Mouse (Mus musculus) heart, postnatal 25 days (tissue): ENCODE measurements around the gene Brsk1. TPM values are rescaled to one million over a fixed set of nuclear protein-coding genes. Genes with fewer than 3 reads are reported as not detected.

Experiments used
- DNase-seq: peaks from one replicate; pipeline ENCODE4 v3.0.0; 2022; ENCODE audit warnings: low spot score
- intact Hi-C: fragments of 180-260 bp; cut with DNase I; formaldehyde crosslinking; loops from one replicate; pipeline ENCODE4 v1.15.1; 2025
- total RNA-seq, 2 experiments: library from RNA; stranded (reverse); gene quantifications; 2 replicates each; pipeline ENCODE4 v1.2.3; 2021

Gene Brsk1
- 1 to 10 TPM; 1.1 to 1.3 TPM for total RNA-seq

GRCm38 (mm10) chr7:4690387-4690786, at the start of gene Brsk1:
Brsk1 (plus strand) TSS chr7:4690604.
- intact Hi-C loops, result no loop called here
- DNase-seq, result peak; percentile 26

GRCm38 (mm10) chr7:4641155-4641554, 49.2 kb upstream of the Brsk1 start:
- DNase-seq, result no peak
- intact Hi-C loops, result no loop called here

- intact Hi-C loops, result no loop called here
- DNase-seq, result no peak
These were observed 48.4 kb upstream of the Brsk1 start for GRCm38 (mm10) chr7:4641956-4642355.

- intact Hi-C loops, result no loop called here
- DNase-seq, result no peak
These were observed 47.2 kb upstream of the Brsk1 start for GRCm38 (mm10) chr7:4643225-4643624.

GRCm38 (mm10) chr7:4646806-4647205, 43.6 kb upstream of the Brsk1 start:
- no peak for DNase-seq
- intact Hi-C loops, result no loop called here

- intact Hi-C loops, result no loop called here
- peak; percentile 27 for DNase-seq
These were observed 43.1 kb upstream of the Brsk1 start for GRCm38 (mm10) chr7:4647291-4647690.

- intact Hi-C loops, result no loop called here
- no peak for DNase-seq
These were observed 42.4 kb upstream of the Brsk1 start for GRCm38 (mm10) chr7:4647992-4648391.

GRCm38 (mm10) chr7:4651581-4651980, 38.8 kb upstream of the Brsk1 start:
- DNase-seq, result no peak
- intact Hi-C loops, result loop anchor here (10.0 kb wide), 2 partner anchors 507 to 947 kb away; partner anchors contain the start of gene Rps9

- intact Hi-C loops, result loop anchor here (10.0 kb wide), 2 partner anchors 508 to 948 kb away; partner anchors contain the start of gene Rps9
- DNase-seq, result no peak
These were observed 37.7 kb upstream of the Brsk1 start for GRCm38 (mm10) chr7:4652726-4653125.

- intact Hi-C loops, result loop anchor here (10.0 kb wide), 2 partner anchors 509 to 949 kb away; partner anchors contain the start of gene Rps9
- no peak for DNase-seq
These were observed 37.1 kb upstream of the Brsk1 start for GRCm38 (mm10) chr7:4653351-4653750.

GRCm38 (mm10) chr7:4653780-4654179, 36.6 kb upstream of the Brsk1 start:
- no peak for DNase-seq
- intact Hi-C loops, result loop anchor here (10.0 kb wide), 2 partner anchors 509 to 949 kb away; partner anchors contain the start of gene Rps9

GRCm38 (mm10) chr7:4654221-4654620, 36.2 kb upstream of the Brsk1 start:
- DNase-seq, result no peak
- intact Hi-C loops, result loop anchor here (10.0 kb wide), 2 partner anchors 509 to 949 kb away; partner anchors contain the start of gene Rps9

- intact Hi-C loops, result loop anchor here (5.0 to 10.0 kb wide), 3 partner anchors 157 to 951 kb away; partner anchors contain the start of genes Rps9 and Ube2s
These were observed 35.0 kb upstream of the Brsk1 start for GRCm38 (mm10) chr7:4655393-4655792.

GRCm38 (mm10) chr7:4655916-4656315, 34.5 kb upstream of the Brsk1 start:
- DNase-seq, result no peak
- intact Hi-C loops, result loop anchor here (5.0 to 10.0 kb wide), 3 partner anchors 156 to 951 kb away; partner anchors contain the start of genes Rps9 and Ube2s

More at GRCm38 (mm10) chr7:4655393-4655792, 35.0 kb upstream of the Brsk1 start:
- DNase-seq, result no peak

GRCm38 (mm10) chr7:4656818-4657217, 33.6 kb upstream of the Brsk1 start:
- intact Hi-C loops, result loop anchor here (5.0 to 10.0 kb wide), 3 partner anchors 155 to 952 kb away; partner anchors contain the start of genes Rps9 and Ube2s
- no peak for DNase-seq

- DNase-seq, result no peak
- intact Hi-C loops, result loop anchor here (2.0 to 10.0 kb wide), 4 partner anchors 27 to 953 kb away; partner anchors contain the start of genes Hspbp1, Rps9 and Ube2s
These were observed 32.8 kb upstream of the Brsk1 start for GRCm38 (mm10) chr7:4657521-4658127.

GRCm38 (mm10) chr7:4658128-4658907, 32.1 kb upstream of the Brsk1 start:
- DNase-seq, result no peak
- intact Hi-C loops, result loop anchor here (2.0 to 10.0 kb wide), 4 partner anchors 26 to 954 kb away; partner anchors contain the start of genes Hspbp1, Rps9 and Ube2s

GRCm38 (mm10) chr7:4658912-4659551, 31.4 kb upstream of the Brsk1 start, which contains the start of gene Ppp6r1:
Ppp6r1 (minus strand) TSS chr7:4659019.
- intact Hi-C loops, result loop anchor here (2.0 to 10.0 kb wide), 4 partner anchors 26 to 954 kb away; partner anchors contain the start of genes Hspbp1, Rps9 and Ube2s
- DNase-seq, result peak; percentile 96

GRCm38 (mm10) chr7:4659911-4660443, 30.4 kb upstream of the Brsk1 start:
- no peak for DNase-seq
- intact Hi-C loops, result loop anchor here (2.0 to 10.0 kb wide), 4 partner anchors 25 to 955 kb away; partner anchors contain the start of genes Hspbp1, Rps9 and Ube2s
